Mouse (Mus musculus): ENCODE measurements at regions not wholly inside any gene's neighbourhood (a gene's known extent, or its start where the extent isn't known, plus 50 kb on each side); places are given as distances from the start of the nearest gene placed in this dataset.
"Not testable (repeated sequence)": the region's sequence is repeated elsewhere in the genome, so short reads cannot be mapped to it uniquely, and the experiment has no call there.

- no peaks in the 10 kb centered on the region for H3K27me3 ChIP-seq (ENCODE audit: control insufficient read depth, insufficient read depth, low read length)
- 63% methylated on average over 10 of the region's 10 CpGs for whole genome bisulfite sequencing
- ATAC-seq (ENCODE audit: low FRiP score) (peak; percentile 55), DNase-seq (ENCODE audit: low spot score) (no peak)
- no peaks in the 10 kb centered on the region for H3K36me3 ChIP-seq (replicated peaks; ENCODE audit: control insufficient read depth, insufficient read depth)
- no peaks in the 10 kb centered on the region for H3K9me3 ChIP-seq (ENCODE audit: control insufficient read depth, low read length)
- no peak overlapping the region for H3K27ac ChIP-seq
- H3K9ac ChIP-seq, result no peak overlapping the region
- H3K4me3 ChIP-seq (replicated peaks; ENCODE audit: low read length), result no peak overlapping the region
- no peak overlapping the region for H3K4me2 ChIP-seq (replicated peaks)
- peaks cover 2% of the 10 kb centered on the region for H3K4me1 ChIP-seq (replicated peaks; ENCODE audit: control insufficient read depth, insufficient read depth, low read length)
Measured at GRCm38 (mm10) chr11:45404377-45405029, 447.3 kb upstream of the Clint1 start.

GRCm38 (mm10) chr11:45424066-45424465 is 427.8 kb upstream of the Clint1 start:
- not testable (repeated sequence) for H3K4me1 ChIP-seq (replicated peaks; ENCODE audit: control insufficient read depth, insufficient read depth, low read length); H3K27me3 ChIP-seq (ENCODE audit: control insufficient read depth, insufficient read depth, low read length); H3K27ac ChIP-seq; H3K4me3 ChIP-seq (replicated peaks; ENCODE audit: low read length); ATAC-seq (ENCODE audit: low FRiP score); H3K9me3 ChIP-seq (ENCODE audit: control insufficient read depth, low read length); H3K36me3 ChIP-seq (replicated peaks; ENCODE audit: control insufficient read depth, insufficient read depth); DNase-seq (ENCODE audit: low spot score); H3K9ac ChIP-seq; H3K4me2 ChIP-seq (replicated peaks)

- ATAC-seq (ENCODE audit: low FRiP score), result no peak
- no peak for DNase-seq (ENCODE audit: low spot score)
- no peak overlapping the region for H3K4me2 ChIP-seq (replicated peaks)
- no peak overlapping the region for H3K9ac ChIP-seq
- 57% methylated on average over 3 of the region's 3 CpGs for WGBS
- H3K27ac ChIP-seq, result no peak overlapping the region
- H3K4me1 ChIP-seq (replicated peaks; ENCODE audit: control insufficient read depth, insufficient read depth, low read length), result no peaks in the 10 kb centered on the region
- no peaks in the 10 kb centered on the region for H3K9me3 ChIP-seq (ENCODE audit: control insufficient read depth, low read length)
- H3K36me3 ChIP-seq (replicated peaks; ENCODE audit: control insufficient read depth, insufficient read depth), result no peaks in the 10 kb centered on the region
- H3K27me3 ChIP-seq (ENCODE audit: control insufficient read depth, insufficient read depth, low read length), result no peaks in the 10 kb centered on the region
- H3K4me3 ChIP-seq (replicated peaks; ENCODE audit: low read length), result no peak overlapping the region
Measured at GRCm38 (mm10) chr11:45440937-45441720, 410.7 kb upstream of the Clint1 start.

- ATAC-seq (ENCODE audit: low FRiP score), result no peak
- no peak overlapping the region for H3K9ac ChIP-seq
- no peaks in the 10 kb centered on the region for H3K27me3 ChIP-seq (ENCODE audit: control insufficient read depth, insufficient read depth, low read length)
- 88% methylated on average over 2 of the region's 2 CpGs for WGBS
- H3K4me1 ChIP-seq (replicated peaks; ENCODE audit: control insufficient read depth, insufficient read depth, low read length), result no peaks in the 10 kb centered on the region
- no peaks in the 10 kb centered on the region for H3K9me3 ChIP-seq (ENCODE audit: control insufficient read depth, low read length)
- no peaks in the 10 kb centered on the region for H3K36me3 ChIP-seq (replicated peaks; ENCODE audit: control insufficient read depth, insufficient read depth)
- no peak overlapping the region for H3K27ac ChIP-seq
- no peak overlapping the region for H3K4me2 ChIP-seq (replicated peaks)
- no peak for DNase-seq (ENCODE audit: low spot score)
- H3K4me3 ChIP-seq (replicated peaks; ENCODE audit: low read length), result no peak overlapping the region
Measured at GRCm38 (mm10) chr11:45446512-45446911, 405.3 kb upstream of the Clint1 start.

GRCm38 (mm10) chr11:45454234-45454633 is 397.6 kb upstream of the Clint1 start:
- ATAC-seq (ENCODE audit: low FRiP score) (peak; percentile 55; the same call in 1 of the 2 replicates), DNase-seq (ENCODE audit: low spot score) (no peak)
- WGBS, result 53% methylated on average over 5 of the region's 5 CpGs
- Histone ChIP-seq H3K27ac (peak overlapping the region; percentile 60; the same call in 1 of the 2 replicates), H3K9me3 (ENCODE audit: control insufficient read depth, low read length) (no peaks in the 10 kb centered on the region), H3K36me3 (replicated peaks; ENCODE audit: control insufficient read depth, insufficient read depth) (no peaks in the 10 kb centered on the region), H3K4me3 (replicated peaks; ENCODE audit: low read length) (no peak overlapping the region), H3K27me3 (ENCODE audit: control insufficient read depth, insufficient read depth, low read length) (no peaks in the 10 kb centered on the region), H3K9ac (no peak overlapping the region), H3K4me2 (replicated peaks) (no peak overlapping the region), H3K4me1 (replicated peaks; ENCODE audit: control insufficient read depth, insufficient read depth, low read length) (no peaks in the 10 kb centered on the region)

- Histone ChIP-seq H3K4me3 (replicated peaks; ENCODE audit: low read length) (no peak overlapping the region), H3K27me3 (ENCODE audit: control insufficient read depth, insufficient read depth, low read length) (no peaks in the 10 kb centered on the region), H3K36me3 (replicated peaks; ENCODE audit: control insufficient read depth, insufficient read depth) (no peaks in the 10 kb centered on the region), H3K9me3 (ENCODE audit: control insufficient read depth, low read length) (no peaks in the 10 kb centered on the region), H3K4me1 (replicated peaks; ENCODE audit: control insufficient read depth, insufficient read depth, low read length) (no peaks in the 10 kb centered on the region), H3K27ac (peak overlapping the region; percentile 60; the same call in 1 of the 2 replicates), H3K9ac (no peak overlapping the region), H3K4me2 (replicated peaks) (no peak overlapping the region)
- ATAC-seq (ENCODE audit: low FRiP score), result peak; percentile 72; the same call in 1 of the 2 replicates
- 58% methylated on average over 3 of the region's 3 CpGs for WGBS
- DNase-seq (ENCODE audit: low spot score), result peak; percentile 59
Measured at GRCm38 (mm10) chr11:45454933-45455332, 396.9 kb upstream of the Clint1 start.

- no peaks in the 10 kb centered on the region for H3K27me3 ChIP-seq (ENCODE audit: control insufficient read depth, insufficient read depth, low read length)
- ATAC-seq (ENCODE audit: low FRiP score), result no peak
- 83% methylated on average over 3 of the region's 3 CpGs for WGBS
Measured at GRCm38 (mm10) chr11:45456724-45457123, 395.1 kb upstream of the Clint1 start.

GRCm38 (mm10) chr11:45457597-45457996 is 394.3 kb upstream of the Clint1 start:
- 75% methylated on average over 4 of the region's 4 CpGs for WGBS
- Histone ChIP-seq H3K27me3 (ENCODE audit: control insufficient read depth, insufficient read depth, low read length) (no peaks in the 10 kb centered on the region), H3K9ac (no peak overlapping the region), H3K9me3 (ENCODE audit: control insufficient read depth, low read length) (no peaks in the 10 kb centered on the region), H3K4me3 (replicated peaks; ENCODE audit: low read length) (no peak overlapping the region), H3K36me3 (replicated peaks; ENCODE audit: control insufficient read depth, insufficient read depth) (no peaks in the 10 kb centered on the region), H3K27ac (no peak overlapping the region), H3K4me1 (replicated peaks; ENCODE audit: control insufficient read depth, insufficient read depth, low read length) (no peaks in the 10 kb centered on the region), H3K4me2 (replicated peaks) (no peak overlapping the region)
- DNase-seq (ENCODE audit: low spot score), result no peak
- ATAC-seq (ENCODE audit: low FRiP score), result no peak

More at GRCm38 (mm10) chr11:45456724-45457123, 395.1 kb upstream of the Clint1 start:
- H3K4me3 ChIP-seq (replicated peaks; ENCODE audit: low read length), result no peak overlapping the region
- no peaks in the 10 kb centered on the region for H3K9me3 ChIP-seq (ENCODE audit: control insufficient read depth, low read length)
- H3K9ac ChIP-seq, result no peak overlapping the region
- H3K27ac ChIP-seq, result no peak overlapping the region
- no peak for DNase-seq (ENCODE audit: low spot score)
- no peaks in the 10 kb centered on the region for H3K4me1 ChIP-seq (replicated peaks; ENCODE audit: control insufficient read depth, insufficient read depth, low read length)
- H3K36me3 ChIP-seq (replicated peaks; ENCODE audit: control insufficient read depth, insufficient read depth), result no peaks in the 10 kb centered on the region
- no peak overlapping the region for H3K4me2 ChIP-seq (replicated peaks)

GRCm38 (mm10) chr11:45460000-45460792 is 391.7 kb upstream of the Clint1 start:
- Histone ChIP-seq H3K4me3 (replicated peaks; ENCODE audit: low read length) (no peak overlapping the region), H3K4me1 (replicated peaks; ENCODE audit: control insufficient read depth, insufficient read depth, low read length) (peaks cover 4% of the 10 kb centered on the region; the same call in 1 of the 2 replicates), H3K27ac (no peak overlapping the region), H3K4me2 (replicated peaks) (no peak overlapping the region), H3K36me3 (replicated peaks; ENCODE audit: control insufficient read depth, insufficient read depth) (no peaks in the 10 kb centered on the region), H3K27me3 (ENCODE audit: control insufficient read depth, insufficient read depth, low read length) (no peaks in the 10 kb centered on the region), H3K9ac (no peak overlapping the region), H3K9me3 (ENCODE audit: control insufficient read depth, low read length) (no peaks in the 10 kb centered on the region)
- no peak for DNase-seq (ENCODE audit: low spot score)
- WGBS, result 70% methylated on average over 11 of the region's 11 CpGs
- ATAC-seq (ENCODE audit: low FRiP score), result no peak

Data from hindbrain, embryonic 14.5 days (tissue).